Mouse (Mus musculus) adrenal gland, postnatal 10 days (tissue): ENCODE data around the gene Cdc25b. TPM values are rescaled to one million over a fixed set of nuclear protein-coding genes. Genes with fewer than 3 reads are reported as not detected.
"Not testable (repeated sequence)": the region's sequence is repeated elsewhere in the genome, so short reads cannot be mapped to it uniquely, and the experiment has no call there.

Source experiments
- DNase-seq: peaks from one replicate; pipeline ENCODE4 v3.0.0; 2021; ENCODE audit warnings: mixed read lengths
- total RNA-seq, 2 experiments: library from RNA; stranded (reverse); gene quantifications; 2 replicates each; pipeline ENCODE4 v1.2.3; 2021

Cdc25b gene
- total RNA-seq, 2 experiments from 2014 or later: 13.6 to 22.4 TPM

- no peak for DNase-seq
Observed at GRCm38 (mm10) chr2:131225178-131225577, 38.4 kb downstream of the Cdc25b start.

GRCm38 (mm10) chr2:131226669-131227068 lies 39.9 kb downstream of the Cdc25b start:
- DNase-seq: not testable (repeated sequence)

- DNase-seq: no peak
Observed at GRCm38 (mm10) chr2:131227243-131227642, 40.5 kb downstream of the Cdc25b start.

GRCm38 (mm10) chr2:131232558-131232957 lies 45.8 kb downstream of the Cdc25b start:
- DNase-seq: no peak

GRCm38 (mm10) chr2:131233307-131234126 lies 46.8 kb downstream of the Cdc25b start, which contains the start of gene Mavs:
Gene Mavs, plus strand, starts transcription at chr2:131234063.
- DNase-seq: peak; percentile 97

- DNase-seq: peak; percentile 58
Observed at GRCm38 (mm10) chr2:131234127-131234650, 47.4 kb downstream of the Cdc25b start.

GRCm38 (mm10) chr2:131234970-131235635 lies 48.4 kb downstream of the Cdc25b start:
- peak; percentile 37 for DNase-seq

GRCm38 (mm10) chr2:131242180-131242579 lies 55.4 kb downstream of the Cdc25b start:
- DNase-seq: no peak

GRCm38 (mm10) chr2:131242929-131243328 lies 56.2 kb downstream of the Cdc25b start:
- DNase-seq: no peak

Other genes with a start within 250 kb of the Cdc25b start
- gene Gfra4, start 143.9 kb upstream of the Cdc25b start, total RNA-seq: 10 to 100 TPM in 1 of 2 experiments, 1 to 10 TPM in 1; 8.5 to 15.1 TPM
- gene Adam33, start 123.1 kb upstream of the Cdc25b start, total RNA-seq: 1 to 10 TPM; 2.4 to 3.9 TPM
- 1 to 10 TPM; 3.8 to 3.9 TPM for gene Siglec1, start 100.2 kb upstream of the Cdc25b start, total RNA-seq
- gene Hspa12b, start 59.7 kb upstream of the Cdc25b start, total RNA-seq: 10 to 100 TPM; 23.5 to 27.5 TPM
- gene Gm11037, start 53.5 kb upstream of the Cdc25b start, total RNA-seq: not detected
- gene 1700037H04Rik, start 26.9 kb upstream of the Cdc25b start, total RNA-seq: 10 to 100 TPM; 82.0 to 96.4 TPM
- gene Cenpb, start 6.9 kb upstream of the Cdc25b start, total RNA-seq: 10 to 100 TPM; 76.2 to 86.6 TPM
- 10 to 100 TPM in 1 of 2 experiments, 1 to 10 TPM in 1; 7.4 to 10.5 TPM for gene Spef1, start 333 bp downstream of the Cdc25b start, total RNA-seq
- 10 to 100 TPM; 16.9 to 25.8 TPM for gene Ap5s1, start 20.1 kb downstream of the Cdc25b start, total RNA-seq
- gene Mavs, start 47.1 kb downstream of the Cdc25b start, total RNA-seq: 10 to 100 TPM; 36.2 to 46.4 TPM
- 10 to 100 TPM; 52.7 to 57.7 TPM for gene Pank2, start 75.5 kb downstream of the Cdc25b start, total RNA-seq
- 1 to 10 TPM; 9.3 to 10.0 TPM for gene Rnf24, start 165.9 kb downstream of the Cdc25b start, total RNA-seq